ENCODE assay signal across 13 mouse cellular contexts in the genomic region with DNA sequence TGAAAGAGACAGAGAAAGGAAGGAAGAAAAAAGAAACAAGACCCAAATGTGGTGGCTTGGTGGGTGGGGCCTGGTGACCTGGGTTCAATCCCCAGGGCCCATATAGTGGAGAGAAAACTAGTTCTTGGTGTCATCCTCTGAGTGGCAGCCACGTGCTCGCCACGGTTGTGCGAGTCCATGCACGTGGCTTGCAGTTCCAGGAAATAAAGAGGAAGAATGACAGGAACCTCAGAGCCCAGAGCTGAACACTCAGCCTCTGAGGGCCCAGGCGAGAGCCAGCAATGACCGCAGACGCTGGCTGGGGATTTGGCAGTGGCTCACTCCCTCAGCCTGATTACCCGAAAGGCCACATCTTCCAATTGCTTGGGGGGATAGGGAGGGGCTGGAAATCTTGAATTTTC. TPM values are rescaled to one million over a fixed set of nuclear protein-coding genes. Genes with fewer than 3 reads are reported as not detected.
DNase-seq lines count a peak whose midpoint lies in the region; ATAC-seq lines count a peak whose summit lies in the region.
"Had no signal": no experiment of that assay in that cellular context is flagged by ENCODE, and none has a peak within 500 bp of the region (broad histone marks: within the 10 kb centered on the region; RNA-seq: fewer than 3 reads in every experiment).

No protein-coding gene starts in this region.

- no peaks in the 10 kb centered on the region for H3K9me3 ChIP-seq in heart, embryonic 11.5 days (replicated peaks; ENCODE audit: control insufficient read depth, low read length)
- H3K9me3 ChIP-seq in forebrain, embryonic 12.5 days = no peaks in the 10 kb centered on the region
- H3K9me3 ChIP-seq: limb, embryonic 15.5 days; neural tube, embryonic 13.5 days had no signal

- no peak for ATAC-seq in heart, embryonic 11.5 days (replicated peaks; ENCODE audit: insufficient number of reproducible peaks, low FRiP score, low TSS enrichment)
- ATAC-seq in forebrain, embryonic 12.5 days (ENCODE audit: low FRiP score) = no peak
- no peak for ATAC-seq in erythroblast, adult 5-6 weeks (replicated peaks; ENCODE audit: low FRiP score, poor library complexity, severe bottlenecking)

- H3K27ac ChIP-seq in heart, embryonic 11.5 days (ENCODE audit: low read depth, low read length) = no peak overlapping the region
- H3K27ac ChIP-seq in forebrain, embryonic 12.5 days = no peak overlapping the region
- H3K27ac ChIP-seq: limb, embryonic 15.5 days; neural tube, embryonic 13.5 days had no signal

- H3K27me3 ChIP-seq in heart, embryonic 11.5 days (ENCODE audit: control insufficient read depth, insufficient read depth, low read length) = no peaks in the 10 kb centered on the region
- H3K27me3 ChIP-seq in forebrain, embryonic 12.5 days = no peaks in the 10 kb centered on the region
- H3K27me3 ChIP-seq: limb, embryonic 15.5 days; neural tube, embryonic 13.5 days had no signal

- H3K4me2 ChIP-seq in heart, embryonic 11.5 days = no peak overlapping the region
- H3K4me2 ChIP-seq in forebrain, embryonic 12.5 days = no peak overlapping the region
- H3K4me2 ChIP-seq: limb, embryonic 15.5 days; neural tube, embryonic 13.5 days had no signal

- 67% methylated on average over 9 of the region's 9 CpGs for WGBS in heart, embryonic 11.5 days (ENCODE audit: insufficient replicate concordance)
- WGBS in forebrain, embryonic 12.5 days = 81% methylated on average over 9 of the region's 9 CpGs

- H3K4me1 ChIP-seq in heart, embryonic 11.5 days (ENCODE audit: control insufficient read depth, insufficient read depth, low read length) = peaks cover 6% of the 10 kb centered on the region; the same call in 1 of the 2 replicates
- no peaks in the 10 kb centered on the region for H3K4me1 ChIP-seq in forebrain, embryonic 12.5 days
- H3K4me1 ChIP-seq: limb, embryonic 15.5 days; neural tube, embryonic 13.5 days had no signal

- no peaks in the 10 kb centered on the region for H3K36me3 ChIP-seq in heart, embryonic 11.5 days (ENCODE audit: control insufficient read depth, insufficient read depth, low read length)
- no peaks in the 10 kb centered on the region for H3K36me3 ChIP-seq in forebrain, embryonic 12.5 days (replicated peaks)
- H3K36me3 ChIP-seq: limb, embryonic 15.5 days; neural tube, embryonic 13.5 days had no signal

- DNase-seq in heart, adult 18-20 months = peak; percentile 60 to 76
- peak; percentile 20 to 22 for DNase-seq in right cerebral cortex, postnatal 10 days (ENCODE audit: low spot score in 2 of 2)
- DNase-seq in right cerebral cortex, adult 2 months (ENCODE audit: low spot score in 2 of 2) = no peak
- peak; percentile 57 to 69 for DNase-seq in heart, postnatal 14 days
- peak; percentile 21 to 57 for DNase-seq in urinary bladder, postnatal 4 days (ENCODE audit: low spot score in 2 of 2)
- DNase-seq: cerebellum, adult 9-10 months had no signal

- H3K9ac ChIP-seq in heart, embryonic 11.5 days (ENCODE audit: low read depth, low read length) = no peak overlapping the region
- no peak overlapping the region for H3K9ac ChIP-seq in forebrain, embryonic 12.5 days
- H3K9ac ChIP-seq: limb, embryonic 15.5 days; neural tube, embryonic 13.5 days had no signal

- no peak overlapping the region for H3K4me3 ChIP-seq in heart, embryonic 11.5 days (ENCODE audit: low read depth, low read length)
- H3K4me3 ChIP-seq in forebrain, embryonic 12.5 days (replicated peaks) = no peak overlapping the region
- H3K4me3 ChIP-seq: erythroblast, embryonic 14.5 days; limb, embryonic 15.5 days; neural tube, embryonic 13.5 days had no signal

- intact Hi-C loops in heart, postnatal 14 days (cut with DNase I) = no loop called here

RNA-seq across cellular contexts. Expression of a gene that starts 30.7 kb away (rescaled TPM):
- 10 to 100 TPM; 11.2 to 13.0 TPM for total RNA-seq in heart, adult 18-20 months (2021)
- 19.6 and 21.6 TPM in 2 replicates for polyA plus RNA-seq in heart, embryonic 11.5 days (2014; fragmentation: Nextera tagmentation; extraction: Ambion mirVana)
- 10 to 100 TPM; 24.5 to 25.5 TPM for total RNA-seq in heart, postnatal 14 days (2021)
- 4.8 and 6.0 TPM in 2 replicates for polyA plus RNA-seq in forebrain, embryonic 12.5 days (2016; fragmentation: Nextera tagmentation; extraction: Ambion mirVana)
- not detected in 2 replicates for total RNA-seq in erythroblast, adult 5-6 weeks (2015; ENCODE audit: low replicate concordance)
- not detected in 2 replicates for total RNA-seq in erythroblast, adult 5-6 weeks (2017; ENCODE audit: low replicate concordance)
- total RNA-seq: hematopoietic stem cell, adult 5-6 weeks had no signal
- polyA plus RNA-seq: erythroblast, embryonic 14.5 days had no signal

Comparison
In these comparisons a context has a peak if more than half of its experiments do, and no peak if none do; other contexts are left out.
1. DNase-seq: peak in heart, adult 18-20 months (2 of 2), right cerebral cortex, postnatal 10 days (2 of 2), heart, postnatal 14 days (2 of 2) and urinary bladder, postnatal 4 days (2 of 2); none in right cerebral cortex, adult 2 months (0 of 2).
2. RNA of a gene that starts 30.7 kb away (total RNA-seq): 24.5 to 25.5 TPM in heart, postnatal 14 days and 11.2 to 13.0 TPM in heart, adult 18-20 months; not detected in erythroblast, adult 5-6 weeks; every median in the first group is over 10 times any median in the second.